Mouse (Mus musculus): ENCODE measurements at regions not wholly inside any gene's neighbourhood (a gene's known extent, or its start where the extent isn't known, plus 50 kb on each side); places are given as distances from the start of the nearest gene placed in this dataset.
"Not testable (repeated sequence)": the region's sequence is repeated elsewhere in the genome, so short reads cannot be mapped to it uniquely, and the experiment has no call there.

GRCm38 (mm10) chr14:124801589-124801988, 124.7 kb upstream of the Fgf14 start:
- DNase-seq (ENCODE audit: low read depth, low spot score), result not testable (repeated sequence)

GRCm38 (mm10) chr14:124800421-124800820, 123.5 kb upstream of the Fgf14 start:
- no peak for DNase-seq (ENCODE audit: low read depth, low spot score)

GRCm38 (mm10) chr14:124775402-124775801, 98.5 kb upstream of the Fgf14 start:
- no peak for DNase-seq (ENCODE audit: low read depth, low spot score)

GRCm38 (mm10) chr14:124767996-124768395, 91.1 kb upstream of the Fgf14 start:
- no peak for DNase-seq (ENCODE audit: low read depth, low spot score)

- no peak for DNase-seq (ENCODE audit: low read depth, low spot score)
Measured at GRCm38 (mm10) chr14:124767234-124767633, 90.3 kb upstream of the Fgf14 start.

- peak; percentile 2 for DNase-seq (ENCODE audit: low read depth, low spot score)
Measured at GRCm38 (mm10) chr14:124742491-124742890, 65.6 kb upstream of the Fgf14 start.
